Mouse (Mus musculus) midbrain, embryonic 11.5 days (tissue): ENCODE data around the gene Pkd1. TPM values are rescaled to one million over a fixed set of nuclear protein-coding genes. Genes with fewer than 3 reads are reported as not detected.

Source experiments
- ATAC-seq: fragments of 200-750 bp; cut with Nextera tagmentation; 2 replicates; pipeline ENCODE4 v1.8.0; 2017; ENCODE audit warnings: moderate TSS enrichment, moderate library complexity; ENCODE audit not compliant: low FRiP score
- DNase-seq: peaks from one replicate; pipeline ENCODE4 v3.0.0; 2015; ENCODE audit warnings: low spot score; ENCODE audit errors: missing footprints
- H3K27ac ChIP-seq: fragments of 300-500 bp; sonication (generic); 2 replicates; pipeline ENCODE4 v1.5.1; 2014; ENCODE audit warnings: low read depth, low read length
- H3K27me3 ChIP-seq: fragments of 300-500 bp; sonication (generic); 2 replicates; pipeline ENCODE4 v1.6.1; 2014; ENCODE audit warnings: mild to moderate bottlenecking, low read length, moderate library complexity, mixed read lengths; ENCODE audit not compliant: control insufficient read depth, insufficient read depth
- H3K36me3 ChIP-seq: fragments of 300-500 bp; sonication (generic); 2 replicates; pipeline ENCODE4 v1.6.1; 2014; ENCODE audit warnings: mild to moderate bottlenecking, low read length, moderate library complexity, mixed read lengths; ENCODE audit not compliant: control insufficient read depth, insufficient read depth
- H3K4me1 ChIP-seq: fragments of 300-500 bp; sonication (generic); 2 replicates; pipeline ENCODE4 v1.6.1; 2014; ENCODE audit warnings: low read length; ENCODE audit not compliant: control insufficient read depth, insufficient read depth
- H3K4me2 ChIP-seq: fragments of 300-500 bp; sonication (generic); 2 replicates; pipeline ENCODE4 v1.6.1; 2014; ENCODE audit warnings: mild to moderate bottlenecking, moderate library complexity
- H3K4me3 ChIP-seq: fragments of 300-500 bp; sonication (generic); 2 replicates; pipeline ENCODE4 v1.5.1; 2014; ENCODE audit warnings: low read depth, low read length
- H3K9ac ChIP-seq: fragments of 300-500 bp; sonication (generic); 2 replicates; pipeline ENCODE4 v1.6.1; 2014; ENCODE audit warnings: low read length
- H3K9me3 ChIP-seq: fragments of 300-500 bp; sonication (generic); 2 replicates; pipeline ENCODE4 v1.6.1; 2016; ENCODE audit warnings: low read length; ENCODE audit not compliant: control insufficient read depth
- WGBS: fragments of 180-500 bp; shearing (Covaris S2); extraction: QIAGEN DNeasy Blood & Tissue Kit; methylation state at CpG from one replicate; pipeline ENCODE4 v1.1.7; 2014; 5-methylcytosine and 5-hydroxymethylcytosine counted together
- microRNA-seq: library from miRNA; unstranded; fragments of <30 nt; microRNA quantifications from one replicate; pipeline ENCODE4, GENCODE M21; 2017
- polyA plus RNA-seq: library from polyadenylated mRNA; unstranded; fragments of >200 nt; fragmentation: Nextera tagmentation; extraction: Ambion mirVana; gene quantifications from 2 replicates; pipeline ENCODE4 v1.2.1, GENCODE M21; 2014

Gene Pkd1
- polyA plus RNA-seq, 1 experiment from 2014 or later = 18.5 TPM

DNA sequence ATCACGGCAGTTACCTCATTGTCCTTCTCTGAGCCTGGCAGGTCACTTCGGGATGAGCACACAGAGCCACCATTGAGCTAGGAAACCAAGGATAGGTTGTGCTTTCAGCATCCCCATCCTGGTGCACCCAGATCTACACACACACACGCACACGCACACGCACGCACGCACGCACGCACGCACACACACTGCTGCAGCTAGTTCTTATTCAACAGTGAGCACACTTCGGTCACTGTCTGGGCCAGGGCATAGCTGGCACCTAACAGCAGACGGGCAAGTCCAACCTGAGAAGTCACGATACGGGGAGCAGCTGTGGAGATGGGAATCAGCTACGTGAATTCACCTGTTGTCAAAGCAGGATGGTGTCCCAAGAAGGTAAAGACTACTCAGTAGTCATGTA lies 90.9 kb downstream of the Pkd1 start:
- Histone ChIP-seq H3K27ac (no peak overlapping the region), H3K4me2 (no peak overlapping the region), H3K9me3 (no peaks in the 10 kb centered on the region), H3K36me3 (no peaks in the 10 kb centered on the region), H3K9ac (no peak overlapping the region), H3K4me1 (no peaks in the 10 kb centered on the region), H3K27me3 (no peaks in the 10 kb centered on the region), H3K4me3 (no peak overlapping the region)
- 94% methylated on average over 15 of the region's 15 CpGs for WGBS
- no peak for DNase-seq
- no peak for ATAC-seq

DNA sequence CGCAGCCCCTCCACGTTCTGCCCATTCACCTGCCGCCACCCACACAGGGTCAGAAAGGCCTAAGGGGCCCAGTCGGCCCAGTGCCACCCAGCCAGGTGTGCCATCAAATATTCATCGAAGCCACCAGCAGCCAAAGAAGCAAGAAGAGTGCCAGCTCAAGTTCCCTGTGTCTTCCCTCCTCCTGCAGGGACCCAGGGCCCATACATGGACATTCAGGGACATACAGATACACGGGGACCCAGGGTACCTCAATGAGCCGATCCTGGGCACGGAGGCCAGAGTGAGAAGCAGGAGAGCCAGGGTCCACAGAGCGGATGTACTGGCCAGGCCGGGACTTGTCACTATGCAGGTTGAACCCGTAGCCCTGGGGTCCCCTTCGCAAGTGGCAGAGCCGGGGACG lies 92.3 kb downstream of the Pkd1 start:
- Histone ChIP-seq H3K27me3 (no peaks in the 10 kb centered on the region), H3K9me3 (no peaks in the 10 kb centered on the region), H3K4me3 (no peak overlapping the region), H3K27ac (no peak overlapping the region), H3K9ac (no peak overlapping the region), H3K4me1 (no peaks in the 10 kb centered on the region), H3K4me2 (no peak overlapping the region), H3K36me3 (no peaks in the 10 kb centered on the region)
- ATAC-seq (no peak), DNase-seq (no peak)
- 92% methylated on average over 14 of the region's 14 CpGs for WGBS

GRCm38 (mm10) chr17:24642791-24643343 lies 93.2 kb downstream of the Pkd1 start:
- Histone ChIP-seq H3K36me3 (no peaks in the 10 kb centered on the region), H3K4me1 (no peaks in the 10 kb centered on the region), H3K4me3 (no peak overlapping the region), H3K9ac (no peak overlapping the region), H3K27ac (no peak overlapping the region), H3K27me3 (no peaks in the 10 kb centered on the region), H3K9me3 (no peaks in the 10 kb centered on the region), H3K4me2 (no peak overlapping the region)
- ATAC-seq (no peak), DNase-seq (no peak)
- 81% methylated on average over 6 of the region's 6 CpGs for WGBS

GRCm38 (mm10) chr17:24644030-24644715 lies 94.5 kb downstream of the Pkd1 start:
- no peak overlapping the region for H3K4me3 ChIP-seq
- H3K27ac ChIP-seq = no peak overlapping the region
- no peak overlapping the region for H3K4me2 ChIP-seq
- DNase-seq = no peak
- no peak for ATAC-seq
- H3K4me1 ChIP-seq = no peaks in the 10 kb centered on the region
- peaks cover 2% of the 10 kb centered on the region; the same call in 1 of the 2 replicates for H3K27me3 ChIP-seq
- WGBS = 53% methylated on average over 7 of the region's 7 CpGs
- H3K9ac ChIP-seq = no peak overlapping the region
- H3K36me3 ChIP-seq = no peaks in the 10 kb centered on the region
- no peaks in the 10 kb centered on the region for H3K9me3 ChIP-seq

DNA sequence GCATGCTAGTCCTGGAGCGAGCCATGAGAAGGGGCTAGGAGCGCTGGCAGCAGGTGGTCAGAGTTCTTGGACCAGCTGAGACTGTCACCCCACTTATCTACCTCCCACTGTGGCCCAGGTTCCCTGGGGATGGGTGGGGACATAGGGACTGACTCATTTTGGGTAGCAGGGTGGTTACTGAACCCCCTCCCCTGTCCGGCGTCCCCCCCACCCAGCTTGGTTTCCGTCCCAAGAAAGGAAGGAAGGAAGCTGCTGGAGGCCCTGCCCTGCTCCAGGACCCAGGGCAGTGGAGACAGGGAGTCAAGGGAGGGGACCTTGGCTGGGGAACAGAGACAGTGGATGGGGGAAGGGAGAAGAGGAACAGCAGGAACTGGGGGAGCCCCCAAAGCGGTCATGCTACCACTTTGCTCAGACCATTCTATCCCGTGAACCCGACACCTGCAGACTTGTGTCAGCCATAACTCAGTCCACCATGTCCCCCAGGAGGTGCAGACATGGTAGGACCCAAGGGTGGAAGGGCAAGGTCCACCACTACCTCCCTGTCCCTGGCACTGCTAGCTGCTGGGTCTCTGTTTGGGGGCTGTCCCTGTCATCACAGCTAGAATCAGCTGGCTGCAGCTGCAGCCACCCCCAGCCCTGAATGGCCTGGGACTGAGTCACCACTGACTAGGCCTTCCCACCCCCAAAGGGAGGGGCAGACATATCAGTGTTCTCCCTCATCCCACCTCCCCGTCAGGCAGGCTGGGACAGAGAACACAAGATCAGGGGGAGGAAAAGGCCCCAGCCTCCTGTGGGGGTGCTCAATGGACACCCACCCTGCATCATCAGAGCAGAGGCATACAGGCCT lies 95.5 kb downstream of the Pkd1 start:
- no peaks in the 10 kb centered on the region for H3K9me3 ChIP-seq
- no peak overlapping the region for H3K4me3 ChIP-seq
- no peak for DNase-seq
- peaks cover 6% of the 10 kb centered on the region for H3K4me1 ChIP-seq
- H3K4me2 ChIP-seq = no peak overlapping the region
- WGBS = 86% methylated on average over 9 of the region's 9 CpGs
- no peak overlapping the region for H3K9ac ChIP-seq
- no peak for ATAC-seq
- no peaks in the 10 kb centered on the region for H3K36me3 ChIP-seq
- H3K27ac ChIP-seq = no peak overlapping the region
- H3K27me3 ChIP-seq = peaks cover 2% of the 10 kb centered on the region; the same call in 1 of the 2 replicates

GRCm38 (mm10) chr17:24645916-24646315 lies 96.3 kb downstream of the Pkd1 start:
- 77% methylated on average over 3 of the region's 3 CpGs for WGBS
- Histone ChIP-seq H3K27ac (no peak overlapping the region), H3K4me1 (peaks cover 9% of the 10 kb centered on the region), H3K4me3 (no peak overlapping the region), H3K36me3 (no peaks in the 10 kb centered on the region), H3K9me3 (no peaks in the 10 kb centered on the region), H3K27me3 (peaks cover 8% of the 10 kb centered on the region; the same call in 1 of the 2 replicates), H3K4me2 (no peak overlapping the region), H3K9ac (no peak overlapping the region)
- no peak for ATAC-seq
- no peak for DNase-seq

Small RNA genes within 50 kb of the gene (microRNA-seq; reads per million reads assigned to microRNA genes)
- gene Gm24589 = not detected

Other genes starting within 250 kb of the Pkd1 start
- 0.06 TPM in 1 of 2 replicates, not detected in the other for gene Abca17, start 198.8 kb upstream of the Pkd1 start, polyA plus RNA-seq
- 11.6 and 12.2 TPM in 2 replicates for gene Abca3, start 197.9 kb upstream of the Pkd1 start, polyA plus RNA-seq
- gene Rnps1, start 135.3 kb upstream of the Pkd1 start, polyA plus RNA-seq = 379 and 380 TPM in 2 replicates
- 59.5 and 66.3 TPM in 2 replicates for gene Eci1, start 123.2 kb upstream of the Pkd1 start, polyA plus RNA-seq
- gene Dnase1l2, start 106.7 kb upstream of the Pkd1 start, polyA plus RNA-seq = 1.7 and 2.1 TPM in 2 replicates
- 10.2 and 14.7 TPM in 2 replicates for gene E4f1, start 79.5 kb upstream of the Pkd1 start, polyA plus RNA-seq
- gene Pgp, start 79.4 kb upstream of the Pkd1 start, polyA plus RNA-seq = 60.6 and 67.6 TPM in 2 replicates
- 0.32 TPM in 1 of 2 replicates, not detected in the other for gene Bricd5, start 76.0 kb upstream of the Pkd1 start, polyA plus RNA-seq
- gene Mlst8, start 70.8 kb upstream of the Pkd1 start, polyA plus RNA-seq = 28.9 and 30.3 TPM in 2 replicates
- gene Caskin1, start 61.2 kb upstream of the Pkd1 start, polyA plus RNA-seq = 5.5 and 6.2 TPM in 2 replicates
- 67.1 and 80.8 TPM in 2 replicates for gene Traf7, start 21.9 kb upstream of the Pkd1 start, polyA plus RNA-seq
- gene Rab26, start 15.6 kb upstream of the Pkd1 start, polyA plus RNA-seq = 1.8 and 2.2 TPM in 2 replicates
- 50.6 and 57.6 TPM in 2 replicates for gene Tsc2, start 82.8 kb downstream of the Pkd1 start, polyA plus RNA-seq
- 14.4 and 18.4 TPM in 2 replicates for gene Nthl1, start 82.8 kb downstream of the Pkd1 start, polyA plus RNA-seq
- 36.1 and 36.4 TPM in 2 replicates for gene Slc9a3r2, start 100.5 kb downstream of the Pkd1 start, polyA plus RNA-seq
- not detected in 2 replicates for gene Npw, start 108.6 kb downstream of the Pkd1 start, polyA plus RNA-seq
- gene Zfp598, start 119.9 kb downstream of the Pkd1 start, polyA plus RNA-seq = 23.5 and 24.9 TPM in 2 replicates
- 12.7 and 13.4 TPM in 2 replicates for gene Syngr3, start 140.1 kb downstream of the Pkd1 start, polyA plus RNA-seq
- 54.8 and 59.6 TPM in 2 replicates for gene Gfer, start 146.3 kb downstream of the Pkd1 start, polyA plus RNA-seq
- 0.97 and 1.5 TPM in 2 replicates for gene Noxo1, start 146.4 kb downstream of the Pkd1 start, polyA plus RNA-seq
- 91.0 and 97.5 TPM in 2 replicates for gene Tbl3, start 157.8 kb downstream of the Pkd1 start, polyA plus RNA-seq
- gene Rnf151, start 168.2 kb downstream of the Pkd1 start, polyA plus RNA-seq = 0.22 TPM in 1 of 2 replicates, not detected in the other
- 1,270 and 1,392 TPM in 2 replicates for gene Rps2, start 168.3 kb downstream of the Pkd1 start, polyA plus RNA-seq
- 198 and 210 TPM in 2 replicates for gene Ndufb10, start 174.6 kb downstream of the Pkd1 start, polyA plus RNA-seq
- not detected in 2 replicates for gene Rpl3l, start 178.0 kb downstream of the Pkd1 start, polyA plus RNA-seq
- 19.2 and 23.0 TPM in 2 replicates for gene Msrb1, start 186.8 kb downstream of the Pkd1 start, polyA plus RNA-seq
- 0.18 and 0.23 TPM in 2 replicates for gene Hs3st6, start 203.2 kb downstream of the Pkd1 start, polyA plus RNA-seq